Mouse (Mus musculus): Measurements from ENCODE around the gene Aqp3. TPM values are rescaled to one million over a fixed set of nuclear protein-coding genes. Genes with fewer than 3 reads are reported as not detected.
A peak's percentile ranks its signal among the peaks of the same experiment; 100 is the strongest.

Gene Aqp3
- total and polyA plus RNA-seq, 2 experiments, result not detected

DNA sequence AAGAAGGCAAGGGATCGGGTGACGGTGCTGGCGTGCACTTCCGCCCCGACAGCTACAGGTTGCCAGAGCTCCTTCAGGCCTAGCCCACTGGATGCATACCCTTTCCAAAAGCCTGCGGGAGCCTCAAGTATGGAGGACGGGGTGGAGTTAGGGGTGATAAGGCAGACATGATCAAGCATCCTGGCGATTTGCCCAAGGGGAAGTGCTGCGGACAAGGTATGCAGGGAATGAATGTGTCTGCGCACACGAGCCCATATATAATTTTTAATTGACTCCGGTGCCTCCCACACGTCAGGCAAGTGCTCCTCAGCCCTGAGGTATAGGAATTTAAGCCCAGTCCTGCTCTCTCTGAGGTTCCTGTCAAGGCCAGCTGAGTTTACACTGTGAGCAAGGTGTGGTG lies 42.9 kb downstream of the Aqp3 start:
- Histone ChIP-seq H3K4me1 (ENCODE audit: control insufficient read depth, insufficient read depth, low read length) (no peaks in the 10 kb centered on the region), H3K4me3 (ENCODE audit: insufficient read depth, low read depth, low read length) (peak overlapping the region; percentile 35), H3K36me3 (ENCODE audit: control insufficient read depth, insufficient read depth, low read length) (no peaks in the 10 kb centered on the region), H3K27me3 (ENCODE audit: control insufficient read depth, insufficient read depth, low read length) (no peaks in the 10 kb centered on the region), H3K9ac (ENCODE audit: low read depth, low read length) (peak overlapping the region; percentile 15; the same call in 1 of the 2 replicates), H3K27ac (replicated peaks; ENCODE audit: insufficient read depth, low read depth, low read length) (no peak overlapping the region), H3K79me2 (ENCODE audit: control insufficient read depth, insufficient read depth, low read length) (no peaks in the 10 kb centered on the region)
- TF ChIP-seq CTCF (IDR thresholded peaks at IDR 0.05; ENCODE audit: low read depth, low read length) (no peak), POLR2A (IDR thresholded peaks at IDR 0.05; ENCODE audit: extremely low read depth, insufficient read depth, low read length) (no peak)
- no peak for DNase-seq (ENCODE audit: extremely low read depth, low read depth, low spot score)
- WGBS, result 71% methylated on average over 13 of the region's 13 CpGs

DNA sequence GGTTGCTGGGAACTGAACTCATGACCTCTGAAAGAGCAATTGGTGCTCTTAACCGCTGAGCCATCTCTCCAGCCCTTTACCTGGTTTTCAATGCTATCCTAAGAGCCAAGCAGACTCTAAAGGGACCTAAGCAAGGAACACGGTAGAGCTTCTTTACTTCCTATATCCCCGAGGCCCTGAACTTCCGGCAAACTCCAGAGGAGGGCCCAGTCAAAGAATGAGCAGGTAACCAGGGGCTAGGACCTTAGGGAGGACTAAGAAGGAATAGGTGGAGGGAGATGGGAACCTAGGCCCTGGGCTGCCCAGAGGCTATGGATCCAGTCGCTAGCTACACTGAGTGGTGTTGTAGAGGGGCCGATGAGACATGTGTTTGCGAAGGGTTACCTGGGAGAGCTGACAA lies 46.2 kb downstream of the Aqp3 start:
- DNase-seq (ENCODE audit: extremely low read depth, low read depth, low spot score), result no peak
- Histone ChIP-seq H3K9ac (ENCODE audit: low read depth, low read length) (no peak overlapping the region), H3K79me2 (ENCODE audit: control insufficient read depth, insufficient read depth, low read length) (no peaks in the 10 kb centered on the region), H3K27ac (replicated peaks; ENCODE audit: insufficient read depth, low read depth, low read length) (no peak overlapping the region), H3K27me3 (ENCODE audit: control insufficient read depth, insufficient read depth, low read length) (no peaks in the 10 kb centered on the region), H3K4me1 (ENCODE audit: control insufficient read depth, insufficient read depth, low read length) (no peaks in the 10 kb centered on the region), H3K4me3 (ENCODE audit: insufficient read depth, low read depth, low read length) (no peak overlapping the region), H3K36me3 (ENCODE audit: control insufficient read depth, insufficient read depth, low read length) (no peaks in the 10 kb centered on the region)
- TF ChIP-seq POLR2A (IDR thresholded peaks at IDR 0.05; ENCODE audit: extremely low read depth, insufficient read depth, low read length) (no peak), CTCF (IDR thresholded peaks at IDR 0.05; ENCODE audit: low read depth, low read length) (no peak)
- WGBS, result 90% methylated on average over 7 of the region's 7 CpGs

DNA sequence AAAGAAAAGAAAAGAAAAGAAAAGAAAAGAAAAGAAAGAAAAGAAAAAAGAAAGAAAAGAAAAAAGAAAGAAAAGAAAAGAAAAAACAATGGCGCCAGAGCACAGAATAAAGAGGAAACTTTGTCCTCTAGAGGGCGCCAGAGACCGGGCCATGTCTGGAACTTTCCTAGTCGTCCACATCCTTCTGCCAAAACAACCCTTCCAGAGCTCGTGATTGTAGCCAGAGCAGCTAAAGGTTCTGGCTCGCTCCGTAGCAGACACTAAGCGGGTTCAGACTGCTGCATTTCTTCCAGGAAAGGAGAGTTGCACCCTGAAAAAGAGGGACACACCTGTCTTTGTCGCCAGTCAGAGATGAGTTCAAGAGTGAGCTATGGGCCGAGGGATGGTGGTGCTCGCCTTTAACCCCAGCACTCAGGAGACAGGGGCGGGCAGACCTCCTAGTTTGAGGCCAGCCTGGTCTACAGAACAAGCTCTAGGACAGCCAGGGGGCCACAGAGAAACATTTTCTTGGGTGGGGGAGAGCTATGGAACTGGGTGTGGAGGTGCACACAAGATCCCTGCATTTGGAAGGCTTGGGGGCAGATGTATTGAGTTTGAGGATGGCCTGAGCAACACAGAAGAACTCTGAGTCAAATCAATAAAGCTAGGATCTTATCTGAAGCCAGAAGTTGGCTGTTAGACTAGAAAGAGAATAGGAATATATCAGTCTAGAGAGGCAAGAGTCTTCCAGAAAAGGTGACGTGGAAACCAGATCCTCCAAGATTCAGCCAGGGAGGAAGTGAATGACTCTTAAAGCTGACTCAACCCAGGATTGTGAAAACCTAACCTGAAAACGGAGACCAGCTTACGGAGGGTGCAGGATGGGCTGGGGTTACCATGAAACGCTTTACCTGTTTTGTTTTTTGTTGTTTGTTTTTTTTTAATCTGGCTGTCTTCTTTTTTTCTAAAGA lies 47.0 kb downstream of the Aqp3 start:
- Histone ChIP-seq H3K4me1 (ENCODE audit: control insufficient read depth, insufficient read depth, low read length) (no peaks in the 10 kb centered on the region), H3K79me2 (ENCODE audit: control insufficient read depth, insufficient read depth, low read length) (no peaks in the 10 kb centered on the region), H3K36me3 (ENCODE audit: control insufficient read depth, insufficient read depth, low read length) (no peaks in the 10 kb centered on the region), H3K9ac (ENCODE audit: low read depth, low read length) (no peak overlapping the region), H3K27ac (replicated peaks; ENCODE audit: insufficient read depth, low read depth, low read length) (no peak overlapping the region), H3K27me3 (ENCODE audit: control insufficient read depth, insufficient read depth, low read length) (no peaks in the 10 kb centered on the region), H3K4me3 (ENCODE audit: insufficient read depth, low read depth, low read length) (no peak overlapping the region)
- WGBS, result 42% methylated on average over 16 of the region's 16 CpGs
- peak; percentile 64 for TF ChIP-seq CTCF (IDR thresholded peaks at IDR 0.05; ENCODE audit: low read depth, low read length)
- no peak for TF ChIP-seq POLR2A (IDR thresholded peaks at IDR 0.05; ENCODE audit: extremely low read depth, insufficient read depth, low read length)
- peak; percentile 55 for DNase-seq (ENCODE audit: extremely low read depth, low read depth, low spot score)

- no peak overlapping the region for H3K4me3 ChIP-seq (ENCODE audit: insufficient read depth, low read depth, low read length)
- H3K27ac ChIP-seq (replicated peaks; ENCODE audit: insufficient read depth, low read depth, low read length), result no peak overlapping the region
- H3K79me2 ChIP-seq (ENCODE audit: control insufficient read depth, insufficient read depth, low read length), result no peaks in the 10 kb centered on the region
- no peaks in the 10 kb centered on the region for H3K27me3 ChIP-seq (ENCODE audit: control insufficient read depth, insufficient read depth, low read length)
- no peaks in the 10 kb centered on the region for H3K4me1 ChIP-seq (ENCODE audit: control insufficient read depth, insufficient read depth, low read length)
- H3K36me3 ChIP-seq (ENCODE audit: control insufficient read depth, insufficient read depth, low read length), result no peaks in the 10 kb centered on the region
- TF ChIP-seq POLR2A (IDR thresholded peaks at IDR 0.05; ENCODE audit: extremely low read depth, insufficient read depth, low read length) (no peak), CTCF (IDR thresholded peaks at IDR 0.05; ENCODE audit: low read depth, low read length) (no peak)
- 29% methylated on average over 2 of the region's 2 CpGs for WGBS
- H3K9ac ChIP-seq (ENCODE audit: low read depth, low read length), result no peak overlapping the region
- DNase-seq (ENCODE audit: extremely low read depth, low read depth, low spot score), result no peak
Observed at GRCm38 (mm10) chr4:41048926-41049325, 49.1 kb downstream of the Aqp3 start.

DNA sequence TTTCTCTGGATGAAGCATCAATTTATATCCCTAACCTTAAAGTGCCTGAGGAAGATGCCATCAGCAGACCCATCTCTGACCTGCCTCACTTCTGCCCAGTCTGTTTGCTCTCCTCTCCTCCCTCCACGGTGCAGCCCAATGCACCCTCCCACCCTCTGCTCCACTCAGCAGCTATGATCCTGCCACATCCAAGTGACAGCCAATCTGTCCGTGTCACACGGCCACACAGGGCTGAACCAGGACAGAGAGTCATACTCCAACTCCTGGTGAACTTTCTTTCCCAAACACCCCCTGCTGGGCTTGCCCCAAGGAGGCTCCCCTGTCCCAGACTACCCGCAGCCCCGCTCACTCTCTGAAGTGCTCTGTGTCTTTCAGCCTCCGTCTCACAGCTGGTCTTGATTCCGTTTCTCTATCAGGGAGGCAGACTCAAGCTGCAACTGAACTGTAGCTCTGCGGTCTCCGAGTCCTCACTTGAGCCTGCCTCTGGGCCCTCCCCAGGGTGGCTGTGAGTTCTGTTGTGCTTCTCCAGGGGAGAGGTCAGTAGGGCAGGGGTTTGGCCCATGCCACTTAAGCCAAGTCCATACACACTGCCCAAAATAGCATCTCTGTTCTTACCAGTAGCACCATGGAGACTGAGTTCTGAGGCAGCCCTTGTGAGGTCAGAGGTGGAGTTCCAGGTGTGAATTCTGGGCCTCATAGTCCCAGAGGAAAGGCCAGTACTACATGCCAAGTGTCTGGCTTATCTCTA lies 50.3 kb downstream of the Aqp3 start, which contains the start of gene Aqp7:
Gene Aqp7, minus strand, starts transcription at position 616 of the 748 bp plus-strand sequence.
- H3K9ac ChIP-seq (ENCODE audit: low read depth, low read length), result no peak within 1 kb of the TSS

More for the DNA sequence above, 50.3 kb downstream of the Aqp3 start, which contains the start of gene Aqp7:
- no peaks in the 10 kb centered on the region for H3K4me1 ChIP-seq (ENCODE audit: control insufficient read depth, insufficient read depth, low read length)
- H3K4me3 ChIP-seq (ENCODE audit: insufficient read depth, low read depth, low read length), result no peak within 1 kb of the TSS
- TF ChIP-seq POLR2A (IDR thresholded peaks at IDR 0.05; ENCODE audit: extremely low read depth, insufficient read depth, low read length), result no peak
- no peak for TF ChIP-seq CTCF (IDR thresholded peaks at IDR 0.05; ENCODE audit: low read depth, low read length)
- no peaks in the 10 kb centered on the region for H3K27me3 ChIP-seq (ENCODE audit: control insufficient read depth, insufficient read depth, low read length)
- DNase-seq (ENCODE audit: extremely low read depth, low read depth, low spot score), result no peak
- no peak within 1 kb of the TSS for H3K27ac ChIP-seq (replicated peaks; ENCODE audit: insufficient read depth, low read depth, low read length)
- no peaks in the 10 kb centered on the region for H3K36me3 ChIP-seq (ENCODE audit: control insufficient read depth, insufficient read depth, low read length)
- WGBS, result 65% methylated on average over 9 of the region's 9 CpGs
- H3K79me2 ChIP-seq (ENCODE audit: control insufficient read depth, insufficient read depth, low read length), result no peaks in the 10 kb centered on the region

All from liver, adult 2 months (tissue).